Mouse (Mus musculus) testis, postnatal 14 days (tissue): ENCODE measurements around the gene Fam216a.
"Not testable (repeated sequence)": the region's sequence is repeated elsewhere in the genome, so short reads cannot be mapped to it uniquely, and the experiment has no call there.

ENCODE experiments used
- DNase-seq: peaks from one replicate; pipeline ENCODE4 v3.0.0; 2021; ENCODE audit warnings: low spot score

Gene Fam216a

DNA sequence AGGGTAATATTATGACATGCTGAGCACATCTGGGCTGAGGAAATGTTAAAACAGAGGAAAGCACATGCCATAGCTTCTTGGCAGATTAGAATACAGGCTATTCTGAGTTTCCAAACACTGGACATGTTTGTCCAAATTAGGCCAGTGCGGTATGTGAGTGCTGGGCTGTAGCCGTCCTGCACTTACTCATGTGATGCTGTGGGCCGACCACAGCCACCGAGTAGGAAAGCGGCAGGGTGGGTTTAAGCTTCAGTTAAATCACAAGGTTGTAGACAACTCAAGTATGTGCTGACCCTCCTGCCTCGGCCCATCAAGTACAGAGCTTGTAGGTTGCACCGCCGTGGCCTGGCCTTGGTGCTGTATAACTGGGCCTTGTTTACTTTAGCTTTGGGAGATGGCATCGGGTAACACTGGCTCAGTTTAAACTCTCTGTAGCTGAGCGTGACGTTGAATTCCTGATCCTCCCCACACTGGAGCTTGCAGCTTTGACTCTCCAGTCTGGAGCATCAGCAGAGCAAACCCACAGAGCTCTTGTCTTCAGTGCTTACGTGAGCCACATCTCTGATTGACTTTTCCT, 51.9 kb downstream of the Fam216a start:
- no peak for DNase-seq

DNA sequence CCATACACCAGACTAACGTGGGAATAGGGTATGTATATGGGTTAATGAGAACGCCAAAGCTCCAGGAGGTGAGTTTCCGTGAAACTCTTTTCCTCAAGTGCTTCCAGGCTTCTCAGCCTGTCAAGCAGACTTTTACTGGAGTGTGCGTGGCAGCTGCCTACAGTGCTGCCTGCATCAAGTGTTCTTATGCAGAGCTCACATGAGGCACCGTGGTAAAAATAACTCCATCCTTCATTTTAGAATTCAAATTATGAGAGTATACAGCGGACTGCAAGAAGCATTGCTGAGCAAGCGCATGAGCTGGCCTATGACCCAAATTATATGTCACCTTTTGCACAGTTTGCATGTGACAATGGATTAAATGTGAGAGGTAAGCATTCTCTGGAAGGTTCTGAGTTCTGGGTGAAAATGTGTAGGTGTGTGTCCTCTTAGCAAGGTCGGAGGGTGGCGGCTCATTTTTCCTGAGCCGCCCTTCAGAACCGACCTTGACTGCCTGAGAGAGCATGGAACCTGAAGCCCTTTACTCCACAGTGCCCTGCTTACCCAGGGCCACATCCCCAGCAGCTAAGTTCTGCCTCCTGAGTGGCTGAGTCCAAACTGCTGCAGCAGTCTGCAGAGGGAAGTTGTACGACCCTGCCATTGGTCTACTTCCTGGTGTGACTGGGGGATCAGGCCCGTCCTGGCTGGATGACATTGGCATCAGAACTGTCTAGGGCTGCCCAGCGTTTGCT, 52.5 kb downstream of the Fam216a start:
- DNase-seq = no peak

DNA sequence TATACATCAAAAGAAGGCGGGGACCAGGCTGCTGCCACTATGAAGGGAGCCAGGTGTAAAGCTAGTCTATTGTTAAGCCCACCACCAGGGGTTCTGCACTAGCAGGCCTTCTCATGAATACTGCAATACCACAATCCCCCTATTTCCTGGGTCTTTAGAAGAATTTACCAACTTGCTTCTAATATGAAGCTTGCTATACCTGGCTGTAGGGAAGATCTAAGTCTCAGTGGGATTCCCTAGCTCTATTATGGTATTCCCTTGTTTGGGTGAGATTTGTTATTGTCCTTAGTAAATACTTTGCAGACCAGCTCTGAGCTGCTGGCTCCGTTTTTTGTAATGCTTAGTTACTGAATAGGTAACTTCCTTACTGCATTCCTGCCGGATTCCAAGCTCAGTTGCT, 53.2 kb downstream of the Fam216a start:
- not testable (repeated sequence) for DNase-seq

DNA sequence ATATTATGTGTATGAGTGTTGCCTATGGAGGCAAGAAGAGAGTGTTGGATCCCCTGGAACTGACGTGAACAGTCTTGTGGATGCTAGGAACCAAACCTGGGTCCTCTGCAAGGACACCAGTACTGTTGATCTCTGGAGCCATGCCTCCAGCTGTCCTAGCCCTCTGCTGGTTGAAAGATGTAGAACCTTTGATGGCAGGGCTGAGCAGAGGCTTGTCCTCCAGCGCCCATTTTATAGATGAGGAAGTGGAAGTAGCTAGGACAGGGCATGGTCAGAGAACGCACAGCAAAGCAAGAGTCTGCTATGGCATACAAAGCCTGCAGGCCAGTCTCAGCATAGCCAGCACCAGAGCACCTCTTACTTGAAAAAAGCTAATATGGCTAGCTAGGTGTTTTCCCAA, 54.1 kb downstream of the Fam216a start:
- DNase-seq = no peak

DNA sequence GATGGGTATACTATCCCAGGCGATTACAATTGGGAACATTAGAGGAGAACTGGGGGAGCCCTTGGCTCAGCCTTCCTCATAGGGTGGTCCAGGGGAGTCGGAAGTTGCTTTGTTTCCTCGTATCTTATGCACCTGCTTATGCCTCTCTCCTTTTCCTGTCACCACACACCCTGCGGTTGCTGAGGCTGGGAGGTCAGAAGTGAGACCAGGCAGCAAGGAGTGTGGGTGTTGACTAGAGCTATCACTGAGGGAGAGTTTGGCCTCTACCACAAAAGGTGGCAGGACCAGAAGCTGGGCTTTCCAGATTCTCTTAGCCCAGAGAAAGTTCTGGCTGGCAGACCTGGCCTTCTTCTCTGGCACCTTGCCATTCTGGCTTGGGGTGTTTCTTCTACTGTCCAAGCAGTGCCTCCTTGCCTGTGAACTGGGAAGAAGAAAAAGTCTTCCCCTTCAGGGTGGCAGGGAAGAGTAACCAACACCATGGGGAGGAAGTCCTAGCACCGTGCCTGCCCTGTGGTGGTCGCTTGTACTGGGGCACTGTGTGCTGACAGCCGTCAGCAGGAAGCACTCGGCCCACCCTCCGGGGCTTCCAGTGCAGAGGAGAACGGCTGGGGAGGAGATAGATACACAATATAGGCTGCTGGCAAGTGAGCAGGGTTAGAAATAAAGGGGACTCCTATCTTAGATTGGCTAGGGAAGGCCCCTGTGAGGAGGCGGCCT, 54.7 kb downstream of the Fam216a start:
- DNase-seq = no peak

DNA sequence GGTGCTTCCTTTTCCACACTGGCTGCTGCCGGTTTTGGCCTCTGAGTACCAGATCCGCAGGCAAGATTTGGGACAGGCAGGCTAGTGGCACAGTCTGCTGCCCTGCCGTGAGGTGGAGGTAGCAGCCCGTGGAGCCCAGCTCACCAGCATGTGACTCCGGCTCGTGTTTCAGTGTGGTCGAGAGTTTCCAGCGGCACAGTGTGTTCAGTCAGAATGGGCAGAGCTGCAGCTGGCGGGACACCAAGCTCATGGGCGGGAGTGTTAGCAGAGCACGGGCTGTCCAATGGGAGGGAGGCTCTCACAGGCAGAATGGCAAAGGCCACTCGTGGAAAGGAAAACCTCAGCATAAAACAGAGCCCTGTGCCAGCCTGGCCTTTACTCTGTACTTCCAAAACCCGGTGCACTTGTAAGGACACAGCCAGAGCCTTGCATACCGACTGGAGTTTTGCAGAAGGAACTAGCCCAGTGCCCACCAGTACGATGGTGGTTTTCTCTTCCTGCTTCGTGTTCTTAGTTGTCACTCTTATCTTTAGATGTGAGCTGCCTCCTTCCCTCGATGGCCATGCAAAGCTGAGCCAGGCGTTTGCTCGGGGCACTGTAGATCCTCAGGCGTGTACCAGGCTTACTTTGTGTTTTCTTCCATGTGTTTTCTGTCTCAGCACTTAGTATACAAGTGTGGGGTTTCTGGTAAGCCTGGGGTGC, 57.0 kb downstream of the Fam216a start:
- DNase-seq = peak; percentile 87
